Mouse (Mus musculus) liver, adult 2 months (tissue): ENCODE measurements around the gene Foxj1.

Experiments used
- CTCF ChIP-seq: fragments of 200-500 bp; IDR thresholded peaks from 2 replicates; pipeline ENCODE4 v1.5.1; 2011; ENCODE audit warnings: low read depth, low read length, control low read depth
- POLR2A ChIP-seq: fragments of 200-500 bp; IDR thresholded peaks from 2 replicates; pipeline ENCODE4 v1.6.1; 2011; ENCODE audit warnings: low read length, control low read depth; ENCODE audit not compliant: insufficient read depth; ENCODE audit errors: extremely low read depth

DNA sequence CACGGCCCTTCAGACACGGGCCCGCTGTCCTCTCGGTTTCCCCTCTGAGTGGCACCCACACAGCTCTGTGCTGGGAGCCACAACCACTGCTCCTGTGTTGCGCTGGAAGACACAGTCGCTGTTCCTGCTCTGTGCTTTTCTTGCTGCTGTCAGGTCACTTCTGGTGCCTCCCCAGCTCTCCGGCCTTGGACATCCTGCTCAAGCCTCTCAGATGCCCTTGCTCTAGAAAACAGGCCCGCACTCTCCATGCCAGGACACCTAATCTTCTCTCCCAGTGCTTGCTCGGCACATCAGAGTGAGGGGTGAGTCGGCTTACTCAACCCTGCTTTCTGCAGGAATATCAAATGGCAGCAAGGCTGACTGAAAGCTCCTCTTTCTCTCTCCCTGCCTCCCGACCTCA is 49.0 kb upstream of the Foxj1 start:
- no peak for TF ChIP-seq CTCF
- TF ChIP-seq POLR2A: no peak
